In the genomic region with DNA sequence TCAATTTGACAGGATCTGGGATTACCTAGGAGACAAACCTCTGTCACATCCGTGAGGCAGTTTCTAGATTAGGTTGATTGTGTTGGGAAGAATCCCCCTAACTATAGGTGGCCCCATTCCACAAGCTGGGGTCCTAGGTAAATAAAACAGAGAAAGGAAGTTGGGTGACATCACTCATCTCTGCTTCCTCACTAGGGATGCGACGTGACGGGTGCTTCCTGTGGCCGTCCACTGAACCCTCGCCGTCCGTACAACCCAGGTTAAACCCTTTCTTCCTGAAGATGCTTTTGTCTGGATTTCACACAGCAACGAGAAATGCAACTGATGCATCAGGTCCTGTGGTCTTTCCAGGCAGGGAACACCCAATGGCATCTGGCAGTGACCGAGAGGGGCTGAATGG, we compare ENCODE assay signal across 21 mouse cellular contexts. TPM values are rescaled to one million over a fixed set of nuclear protein-coding genes. Genes with fewer than 3 reads are reported as not detected.
A peak's percentile ranks its signal among the peaks of the same experiment; 100 is the strongest.
DNase-seq lines count a peak whose midpoint lies in the region; ATAC-seq and TF ChIP-seq lines count a peak whose summit lies in the region.
"Had no signal": no experiment of that assay in that cellular context is flagged by ENCODE, and none has a peak within 500 bp of the region (broad histone marks: within the 10 kb centered on the region; RNA-seq: fewer than 3 reads in every experiment).

No protein-coding gene starts in this region.

- no peaks in the 10 kb centered on the region for H3K27me3 ChIP-seq in lung, postnatal 0 days (replicated peaks; ENCODE audit: insufficient read depth, low read length)
- H3K27me3 ChIP-seq in forebrain, embryonic 16.5 days (replicated peaks; ENCODE audit: control insufficient read depth, insufficient read depth, low read length) = no peaks in the 10 kb centered on the region
- H3K27me3 ChIP-seq in intestine, embryonic 15.5 days (replicated peaks) = 0 out of 2 replicates have a peak, but pooled peaks cover 5% of the 10 kb centered on the region
- H3K27me3 ChIP-seq: hindbrain, embryonic 15.5 days; midbrain, embryonic 15.5 days had no signal

- no peak overlapping the region for H3K4me3 ChIP-seq in lung, postnatal 0 days (ENCODE audit: low read depth, low read length)
- H3K4me3 ChIP-seq in forebrain, embryonic 16.5 days (replicated peaks; ENCODE audit: low read length) = no peak overlapping the region
- no peak overlapping the region for H3K4me3 ChIP-seq in intestine, embryonic 15.5 days (replicated peaks)
- H3K4me3 ChIP-seq: heart, embryonic 12.5 days; hindbrain, embryonic 15.5 days; lung, embryonic 15.5 days; midbrain, embryonic 15.5 days had no signal

- H3K27ac ChIP-seq in lung, postnatal 0 days (ENCODE audit: low read length) = no peak overlapping the region
- H3K27ac ChIP-seq in forebrain, embryonic 16.5 days (ENCODE audit: low read length) = 0 out of 2 replicates have a peak overlapping the region, but pooled peaks have one; percentile 11
- H3K27ac ChIP-seq in intestine, embryonic 15.5 days = no peak overlapping the region
- H3K27ac ChIP-seq: hindbrain, embryonic 15.5 days; lung, embryonic 15.5 days had no signal

- peak; percentile 63 for ATAC-seq in lung, postnatal 0 days
- ATAC-seq in forebrain, embryonic 16.5 days = no peak
- no peak for ATAC-seq in intestine, embryonic 15.5 days
- ATAC-seq: CD4-positive, CD25-positive, alpha-beta regulatory T cell, adult 4 months; midbrain, embryonic 15.5 days had no signal

- TF ChIP-seq EP300 in lung, postnatal 0 days (IDR thresholded peaks at IDR 0.05) = peak; percentile 60

- 51% methylated on average over 10 of the region's 10 CpGs for WGBS in lung, postnatal 0 days
- 81% methylated on average over 10 of the region's 10 CpGs for WGBS in forebrain, embryonic 16.5 days
- 63% methylated on average over 10 of the region's 10 CpGs for WGBS in intestine, embryonic 15.5 days

- H3K9ac ChIP-seq in lung, postnatal 0 days (replicated peaks; ENCODE audit: low read depth) = no peak overlapping the region
- no peak overlapping the region for H3K9ac ChIP-seq in forebrain, embryonic 16.5 days (replicated peaks; ENCODE audit: low read depth, low read length)
- no peak overlapping the region for H3K9ac ChIP-seq in intestine, embryonic 15.5 days
- H3K9ac ChIP-seq: heart, embryonic 12.5 days; hindbrain, embryonic 15.5 days; lung, embryonic 15.5 days; midbrain, embryonic 15.5 days had no signal

- 0 out of 2 replicates have a peak, but pooled peaks cover 3% of the 10 kb centered on the region for H3K4me1 ChIP-seq in lung, postnatal 0 days (ENCODE audit: insufficient read depth, low read depth, low read length)
- H3K4me1 ChIP-seq in forebrain, embryonic 16.5 days (replicated peaks; ENCODE audit: control insufficient read depth, insufficient read depth, low read length) = peaks cover 71% of the 10 kb centered on the region
- peaks cover 15% of the 10 kb centered on the region for H3K4me1 ChIP-seq in intestine, embryonic 15.5 days (replicated peaks)
- H3K4me1 ChIP-seq: lung, embryonic 15.5 days had no signal

- no peaks in the 10 kb centered on the region for H3K36me3 ChIP-seq in lung, postnatal 0 days (ENCODE audit: insufficient read depth, low read length)
- no peaks in the 10 kb centered on the region for H3K36me3 ChIP-seq in forebrain, embryonic 16.5 days (ENCODE audit: control insufficient read depth, insufficient read depth)
- H3K36me3 ChIP-seq in intestine, embryonic 15.5 days = no peaks in the 10 kb centered on the region
- H3K36me3 ChIP-seq: G1E; heart, embryonic 12.5 days; hindbrain, embryonic 15.5 days; lung, embryonic 15.5 days; midbrain, embryonic 15.5 days had no signal

- peak; percentile 26 to 60 for DNase-seq in adrenal gland, adult (ENCODE audit: inconsistent age in 2 of 2, low spot score in 1 of 2)
- no peak for DNase-seq in adrenal gland, postnatal 4 days (ENCODE audit: low spot score in 2 of 2)
- no peak for DNase-seq in lung, postnatal 0 days (ENCODE audit: low spot score)
- DNase-seq in lung, postnatal 14 days = no peak
- peak; percentile 59 for DNase-seq in kidney, postnatal 10 days
- DNase-seq in gastrocnemius, postnatal 25 days = no peak
- DNase-seq: cerebellum, adult 11-12 months; liver; retina, postnatal 1 day; right cerebral cortex, postnatal 4 days; thymus, postnatal 36 days had no signal

- H3K9me3 ChIP-seq in lung, postnatal 0 days (ENCODE audit: low read length) = no peaks in the 10 kb centered on the region
- no peaks in the 10 kb centered on the region for H3K9me3 ChIP-seq in forebrain, embryonic 16.5 days (ENCODE audit: control insufficient read depth, low read length)
- H3K9me3 ChIP-seq in intestine, embryonic 15.5 days = no peaks in the 10 kb centered on the region
- H3K9me3 ChIP-seq: G1E; heart, embryonic 12.5 days; hindbrain, embryonic 15.5 days; lung, embryonic 15.5 days; midbrain, embryonic 15.5 days had no signal

- TF ChIP-seq CTCF in lung, postnatal 0 days (IDR thresholded peaks at IDR 0.05) = no peak

- no peak overlapping the region for H3K4me2 ChIP-seq in lung, postnatal 0 days (replicated peaks; ENCODE audit: low read depth, low read length)
- H3K4me2 ChIP-seq in forebrain, embryonic 16.5 days (ENCODE audit: low read length) = no peak overlapping the region
- H3K4me2 ChIP-seq in intestine, embryonic 15.5 days (replicated peaks) = no peak overlapping the region
- H3K4me2 ChIP-seq: heart, embryonic 12.5 days; hindbrain, embryonic 15.5 days; lung, embryonic 15.5 days; midbrain, embryonic 15.5 days had no signal

RNA-seq across cellular contexts. Expression of a gene that starts 16.5 kb away (rescaled TPM):
- 1 to 10 TPM in 1 of 2 experiments, under 1 TPM in 1; 0.90 to 2.2 TPM for total RNA-seq in adrenal gland, postnatal 4 days (2021)
- polyA plus RNA-seq in lung, postnatal 0 days (2015; fragmentation: Nextera tagmentation; extraction: Ambion mirVana) = 0.32 and 0.41 TPM in 2 replicates
- 9.2 and 11.7 TPM in 2 replicates for polyA plus RNA-seq in forebrain, embryonic 16.5 days (2015; fragmentation: Nextera tagmentation; extraction: Ambion mirVana)
- total RNA-seq in gastrocnemius, postnatal 25 days (2021) = under 1 TPM; 0.38 to 0.41 TPM
- 4.5 and 4.6 TPM in 2 replicates for polyA plus RNA-seq in intestine, embryonic 15.5 days (2015; fragmentation: Nextera tagmentation; extraction: Ambion mirVana)
- total RNA-seq: granulocyte monocyte progenitor cell, adult 5-6 weeks had no signal
- polyA plus RNA-seq: G1E had no signal

RNA-seq across cellular contexts. Expression of a gene that starts 40.9 kb away (rescaled TPM):
- total RNA-seq in adrenal gland, postnatal 4 days (2021) = 1,000 to 10,000 TPM; 2,307 to 2,341 TPM
- polyA plus RNA-seq in lung, postnatal 0 days (2015; fragmentation: Nextera tagmentation; extraction: Ambion mirVana) = 1.2 and 1.3 TPM in 2 replicates
- 0.30 and 0.66 TPM in 2 replicates for polyA plus RNA-seq in forebrain, embryonic 16.5 days (2015; fragmentation: Nextera tagmentation; extraction: Ambion mirVana)
- under 1 TPM; 0.15 to 0.32 TPM for total RNA-seq in gastrocnemius, postnatal 25 days (2021)
- polyA plus RNA-seq in intestine, embryonic 15.5 days (2015; fragmentation: Nextera tagmentation; extraction: Ambion mirVana) = 9.3 and 22.1 TPM in 2 replicates
- total RNA-seq: heart, postnatal 25 days had no signal
- polyA plus RNA-seq: CD4-positive, CD25-positive, alpha-beta regulatory T cell, adult 4 months; heart, embryonic 12.5 days had no signal

Comparison
In these comparisons a context has a peak if more than half of its experiments do, and no peak if none do; other contexts are left out.
1. DNase-seq: peak in adrenal gland, adult (2 of 2) and kidney, postnatal 10 days (single experiment); none in adrenal gland, postnatal 4 days (0 of 2), lung, postnatal 0 days (single experiment), lung, postnatal 14 days (single experiment) and gastrocnemius, postnatal 25 days (single experiment).